Mouse (Mus musculus) spleen, adult 2 months (tissue): ENCODE results near the gene Rdh13. TPM values are rescaled to one million over a fixed set of nuclear protein-coding genes. Genes with fewer than 3 reads are reported as not detected.

ENCODE experiments used
- DNase-seq, 2 experiments: peaks; one replicate each; pipeline versions ENCODE4 v3.0.0 to v3.0.0-alpha.2; 2012 to 2021; ENCODE audit warnings: low spot score in 2 of 2, low read depth in 1 of 2
- H3K27ac ChIP-seq: fragments of 200-500 bp; 2 replicates; pipeline ENCODE4 v1.5.1; 2012; ENCODE audit warnings: low read length, inconsistent platforms; ENCODE audit not compliant: insufficient read depth
- H3K27me3 ChIP-seq: fragments of 200-500 bp; 2 replicates; pipeline ENCODE4 v1.6.1; 2012; ENCODE audit warnings: mild to moderate bottlenecking, moderate library complexity, low read length, inconsistent platforms; ENCODE audit not compliant: control insufficient read depth, insufficient read depth
- H3K36me3 ChIP-seq: fragments of 200-500 bp; 2 replicates; pipeline ENCODE4 v1.6.1; 2012; ENCODE audit warnings: mild to moderate bottlenecking, low read length, inconsistent platforms; ENCODE audit not compliant: control insufficient read depth, insufficient read depth
- H3K4me1 ChIP-seq: fragments of 200-500 bp; 2 replicates; pipeline ENCODE4 v1.6.1; 2011; ENCODE audit warnings: inconsistent platforms; ENCODE audit not compliant: control insufficient read depth, insufficient read depth, insufficient read length
- H3K4me3 ChIP-seq: fragments of 200-500 bp; 2 replicates; pipeline ENCODE4 v1.5.1; 2011; ENCODE audit warnings: mild to moderate bottlenecking, inconsistent platforms; ENCODE audit not compliant: insufficient read depth, insufficient read length; ENCODE audit errors: extremely low read depth
- CTCF ChIP-seq: fragments of 200-500 bp; IDR thresholded peaks from 2 replicates; pipeline ENCODE4 v1.5.1; 2011; ENCODE audit warnings: mild to moderate bottlenecking, inconsistent platforms; ENCODE audit not compliant: insufficient read depth, insufficient read length, insufficient replicate concordance; ENCODE audit errors: extremely low read depth
- POLR2A ChIP-seq: fragments of 200-500 bp; IDR thresholded peaks from 2 replicates; pipeline ENCODE4 v1.6.1; 2011; ENCODE audit warnings: low read depth, low read length, inconsistent platforms
- WGBS: fragments of 180-500 bp; shearing (Covaris S2); methylation state at CpG from one replicate; pipeline ENCODE4 v1.1.7; 2018; 5-methylcytosine and 5-hydroxymethylcytosine counted together
- polyA plus RNA-seq: library from polyadenylated mRNA; depleted of rRNA; stranded (reverse); fragments of >200 nt; gene quantifications from 2 replicates; pipeline ENCODE4 v1.2.3, GENCODE M21; 2012; rRNA removed

The Rdh13 gene
- polyA plus RNA-seq, 1 experiment, result 6.4 TPM

GRCm38 (mm10) chr7:4397730-4398129, 47.7 kb downstream of the Rdh13 start, which contains the start of gene Gp6:
Gene Gp6, minus strand, starts transcription at chr7:4397744.
- H3K4me3 ChIP-seq, result no peak within 1 kb of the TSS
- DNase-seq, result no peak
- H3K4me1 ChIP-seq, result no peaks in the 10 kb centered on the region
- no peaks in the 10 kb centered on the region for H3K27me3 ChIP-seq
- H3K27ac ChIP-seq, result no peak within 1 kb of the TSS
- WGBS, result 87% methylated on average over 1 of the region's 1 CpGs
- TF ChIP-seq CTCF, result no peak
- no peak for TF ChIP-seq POLR2A
- H3K36me3 ChIP-seq, result no peaks in the 10 kb centered on the region

Other genes with a start within 250 kb of the Rdh13 start
- 0.52 and 1.5 TPM in 2 replicates for gene Lilra5, start 207.9 kb downstream of the Rdh13 start, polyA plus RNA-seq
- 5.0 and 5.7 TPM in 2 replicates for gene Ncr1, start 107.9 kb downstream of the Rdh13 start, polyA plus RNA-seq
- gene Gp6, start 47.9 kb downstream of the Rdh13 start, polyA plus RNA-seq, result 2.9 and 3.2 TPM in 2 replicates
- gene Eps8l1, start 15.0 kb upstream of the Rdh13 start, polyA plus RNA-seq, result 0.12 and 0.18 TPM in 2 replicates
- 92.6 and 98.8 TPM in 2 replicates for gene Ppp1r12c, start 56.0 kb upstream of the Rdh13 start, polyA plus RNA-seq
- 0.34 and 0.53 TPM in 2 replicates for gene Tnnt1, start 70.7 kb upstream of the Rdh13 start, polyA plus RNA-seq
- 5.3 and 5.5 TPM in 2 replicates for gene Tnni3, start 78.6 kb upstream of the Rdh13 start, polyA plus RNA-seq
- gene Dnaaf3, start 86.8 kb upstream of the Rdh13 start, polyA plus RNA-seq, result 9.6 and 10.4 TPM in 2 replicates
- gene Syt5, start 101.9 kb upstream of the Rdh13 start, polyA plus RNA-seq, result 0.21 and 0.34 TPM in 2 replicates
- 0.07 and 0.11 TPM in 2 replicates for gene Ptprh, start 158.4 kb upstream of the Rdh13 start, polyA plus RNA-seq
- 31.9 and 32.7 TPM in 2 replicates for gene Tmem86b, start 185.8 kb upstream of the Rdh13 start, polyA plus RNA-seq
- gene Ppp6r1, start 213.4 kb upstream of the Rdh13 start, polyA plus RNA-seq, result 136 and 159 TPM in 2 replicates
- gene Hspbp1, start 239.4 kb upstream of the Rdh13 start, polyA plus RNA-seq, result 32.2 and 37.3 TPM in 2 replicates
- gene Brsk1, start 245.0 kb upstream of the Rdh13 start, polyA plus RNA-seq, result 0.84 and 1.3 TPM in 2 replicates